Mouse (Mus musculus): ENCODE data around the gene Sh3d19.
"Not testable (repeated sequence)": the region's sequence is repeated elsewhere in the genome, so short reads cannot be mapped to it uniquely, and the experiment has no call there.

Gene Sh3d19

DNA sequence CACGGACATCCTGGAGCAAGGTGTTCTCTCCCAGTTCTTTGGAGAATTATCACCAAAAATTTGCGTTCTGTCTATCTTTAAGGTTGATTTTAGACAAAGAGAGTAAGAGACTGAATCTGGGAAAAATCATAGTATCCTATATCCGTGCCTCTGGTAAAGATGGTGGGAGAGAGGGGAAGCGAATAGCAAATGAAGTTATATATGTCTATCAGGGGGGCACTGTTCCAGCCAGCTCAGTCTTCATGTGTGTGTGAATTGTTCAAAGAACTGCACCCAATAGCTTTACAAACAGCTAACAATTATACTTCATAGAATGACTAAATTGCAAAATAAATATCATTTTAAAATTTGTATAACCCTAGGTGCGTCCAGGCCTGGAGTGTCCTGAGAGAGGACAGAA, 123.0 kb downstream of the Sh3d19 start:
- DNase-seq (ENCODE audit: low spot score), result no peak

DNA sequence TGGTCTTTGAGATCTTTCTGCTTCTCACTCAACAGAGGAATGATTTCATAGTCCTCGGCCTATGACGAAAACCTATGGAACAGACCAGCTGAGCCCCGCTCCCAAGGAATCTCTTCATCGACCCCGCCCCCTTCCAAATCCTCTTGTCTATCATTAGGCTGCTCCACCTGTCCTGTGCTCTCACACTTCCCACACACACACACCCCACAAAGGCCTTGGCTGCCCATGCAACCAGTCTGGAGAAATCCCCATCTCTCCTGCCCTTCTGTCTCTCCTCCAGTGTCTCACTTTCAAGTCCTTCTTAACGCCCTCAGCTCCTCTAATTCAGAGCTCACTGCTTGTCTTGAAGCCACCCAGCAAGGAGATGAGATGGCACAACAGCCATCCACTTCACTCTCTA, 131.0 kb downstream of the Sh3d19 start:
- DNase-seq (ENCODE audit: low spot score), result no peak

GRCm38 (mm10) chr3:86103449-86104291, 132.8 kb downstream of the Sh3d19 start:
- no peak for DNase-seq (ENCODE audit: low spot score)

DNA sequence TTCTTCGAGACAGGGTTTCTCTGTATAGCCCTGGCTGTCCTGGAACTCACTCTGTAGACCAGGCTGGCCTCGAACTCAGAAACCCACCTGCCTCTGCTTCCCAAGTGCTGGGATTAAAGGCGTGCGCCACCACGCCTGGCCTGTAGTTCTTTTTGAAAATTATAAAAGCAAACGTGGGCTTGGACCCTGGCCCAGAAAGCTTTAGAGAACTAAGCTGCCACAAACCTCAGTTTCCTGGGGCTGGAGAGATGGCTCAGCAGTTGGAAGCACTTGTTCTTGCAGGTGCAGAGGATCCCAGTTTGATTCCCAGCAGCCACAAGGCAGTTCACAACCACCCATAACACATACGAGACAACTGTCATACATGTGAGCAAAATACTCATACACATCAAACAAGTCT, 133.5 kb downstream of the Sh3d19 start:
- not testable (repeated sequence) for DNase-seq (ENCODE audit: low spot score)

GRCm38 (mm10) chr3:86104909-86105308, 134.0 kb downstream of the Sh3d19 start:
- DNase-seq (ENCODE audit: low spot score), result no peak

- DNase-seq (ENCODE audit: low spot score), result no peak
Measured at GRCm38 (mm10) chr3:86106086-86106632, 135.2 kb downstream of the Sh3d19 start.

DNA sequence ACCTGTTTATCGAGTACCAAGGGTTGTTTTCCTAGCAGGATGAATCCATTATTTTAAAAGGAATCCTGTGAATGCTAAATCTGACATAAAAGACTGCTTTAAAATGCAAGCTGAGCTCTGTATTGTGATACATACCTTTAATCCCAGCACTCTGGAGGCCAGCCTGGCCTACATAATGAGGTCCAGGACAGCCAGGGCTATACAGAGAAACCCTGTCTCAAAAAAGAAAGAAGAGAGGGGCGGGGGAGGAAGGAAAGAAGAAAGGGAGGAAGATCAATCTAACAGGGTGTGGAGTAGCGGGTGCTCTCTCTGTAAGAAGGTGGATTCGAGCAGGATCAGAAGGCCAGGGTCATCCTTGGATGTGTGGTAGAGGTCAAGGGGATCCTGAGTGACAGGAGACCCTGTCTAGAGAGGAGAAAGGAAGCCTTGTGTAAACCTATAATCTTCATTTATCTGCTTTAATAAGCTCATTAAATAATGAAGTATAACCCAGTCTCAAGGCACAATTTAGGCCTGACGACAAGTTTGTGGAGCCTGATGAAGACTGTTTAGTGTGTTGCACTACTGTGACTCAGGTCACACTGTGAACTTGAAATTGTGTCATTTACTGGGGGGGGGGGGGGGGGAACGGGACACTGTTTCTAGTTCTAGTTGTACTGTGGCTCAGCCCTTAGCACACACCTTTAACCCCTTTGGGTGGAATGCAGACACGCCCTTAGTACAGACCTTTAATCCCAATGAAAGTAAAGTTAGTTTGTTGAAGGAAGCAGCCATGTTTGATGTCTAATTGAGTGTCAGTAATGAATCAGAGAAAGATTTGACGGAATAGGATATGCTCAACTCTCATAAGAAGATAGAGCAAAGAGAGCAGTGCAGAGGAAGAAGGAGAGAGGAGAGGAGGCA, 137.0 kb downstream of the Sh3d19 start:
- DNase-seq (ENCODE audit: low spot score), result no peak

DNA sequence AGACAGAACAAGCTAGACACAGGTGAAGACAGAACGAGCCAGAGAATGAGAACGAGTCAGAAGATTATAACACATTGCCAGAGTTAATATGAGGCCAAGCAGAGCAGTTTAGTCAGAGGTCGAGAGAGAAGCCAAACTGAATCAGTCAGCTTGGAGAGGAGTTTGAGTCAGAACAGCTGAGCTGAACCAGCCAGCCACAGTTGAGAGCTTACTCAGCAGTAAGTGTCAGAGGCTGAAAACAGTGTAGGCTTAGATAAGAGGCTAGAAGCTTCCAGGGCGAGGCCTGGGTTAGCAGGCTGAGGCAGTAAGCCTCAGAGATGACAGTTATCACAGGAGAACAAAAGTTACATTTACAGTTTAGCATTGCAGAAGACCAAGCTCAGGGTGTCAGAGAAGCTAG, 137.7 kb downstream of the Sh3d19 start:
- no peak for DNase-seq (ENCODE audit: low spot score)

DNA sequence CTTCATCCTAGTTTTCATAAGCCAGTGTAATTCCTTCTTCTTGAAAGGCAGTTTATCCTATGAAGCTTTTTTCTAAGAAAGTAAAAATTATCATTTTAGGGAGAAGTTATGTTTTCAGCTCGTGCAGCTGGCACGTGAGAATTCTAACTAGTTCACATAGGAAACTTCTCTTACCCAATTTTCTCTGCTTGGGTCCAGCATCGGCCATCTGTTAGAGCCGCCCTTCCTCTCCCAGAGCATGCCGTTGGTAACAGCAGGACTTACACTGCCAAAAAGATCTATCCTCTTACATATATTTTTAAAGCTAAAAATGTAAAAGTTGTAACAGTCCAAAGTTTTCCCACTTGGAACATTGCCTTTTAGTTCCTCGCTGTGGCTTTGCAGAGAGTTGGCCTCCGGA, 138.2 kb downstream of the Sh3d19 start:
- no peak for DNase-seq (ENCODE audit: low spot score)

GRCm38 (mm10) chr3:86110077-86110476, 139.2 kb downstream of the Sh3d19 start:
- DNase-seq (ENCODE audit: low spot score), result peak; percentile 18

- DNase-seq (ENCODE audit: low spot score), result no peak
Measured at GRCm38 (mm10) chr3:86112766-86113165, 141.9 kb downstream of the Sh3d19 start.

DNA sequence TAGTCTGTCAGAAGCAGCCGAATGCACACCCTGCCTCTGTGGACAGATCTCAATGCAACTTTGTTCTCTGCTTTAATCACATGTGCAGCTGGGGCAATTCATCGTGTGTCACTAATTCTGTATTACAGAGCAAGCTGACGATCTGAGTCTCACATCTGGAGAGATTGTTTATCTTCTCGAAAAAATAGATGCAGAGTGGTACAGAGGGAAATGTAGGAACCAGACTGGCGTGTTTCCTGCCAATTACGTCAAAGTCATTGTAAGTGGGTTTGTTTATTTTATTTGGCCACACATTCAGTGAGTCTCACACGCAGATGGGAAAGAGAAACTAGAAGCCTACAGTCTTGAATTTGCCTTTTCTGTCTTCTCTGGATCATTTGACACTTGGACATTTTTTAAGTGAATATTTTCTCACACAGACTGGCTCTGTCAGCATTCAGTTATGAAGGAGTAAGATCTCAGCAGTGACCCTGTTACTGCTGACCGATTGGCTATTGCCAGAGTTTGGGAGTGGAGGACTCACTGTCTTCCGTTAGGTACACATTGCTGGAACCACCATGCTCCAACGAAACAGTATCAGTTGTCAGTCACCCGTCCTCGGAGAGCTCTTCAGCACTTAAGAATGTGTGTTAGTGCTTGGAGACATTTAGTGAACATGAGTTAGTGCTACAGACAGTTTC, 143.9 kb downstream of the Sh3d19 start:
- DNase-seq (ENCODE audit: low spot score), result no peak

- no peak for DNase-seq (ENCODE audit: low spot score)
Measured at GRCm38 (mm10) chr3:86116951-86117350, 146.0 kb downstream of the Sh3d19 start.

GRCm38 (mm10) chr3:86119237-86119932, 148.5 kb downstream of the Sh3d19 start:
- DNase-seq (ENCODE audit: low spot score), result no peak

DNA sequence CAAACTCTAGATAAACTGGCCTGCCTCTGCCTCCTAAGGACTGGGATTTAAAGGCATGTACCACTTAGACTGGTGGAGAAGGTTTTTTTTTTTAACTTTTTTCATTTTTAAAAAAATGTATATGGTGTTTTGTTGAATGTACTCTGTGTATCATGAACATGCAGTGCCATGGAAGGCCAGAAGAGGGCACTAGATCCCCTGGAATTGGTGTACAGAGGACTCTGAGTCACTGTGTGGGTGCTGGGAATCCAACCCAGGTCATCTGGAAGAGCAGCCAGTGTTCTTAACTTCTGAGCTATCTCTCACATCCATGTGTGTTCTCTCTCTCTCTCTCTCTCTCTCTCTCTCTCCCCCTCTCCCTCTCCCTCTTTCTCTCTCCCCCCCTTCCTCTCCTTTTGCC, 151.2 kb downstream of the Sh3d19 start:
- no peak for DNase-seq (ENCODE audit: low spot score)

GRCm38 (mm10) chr3:86123251-86123746, 152.4 kb downstream of the Sh3d19 start:
- no peak for DNase-seq (ENCODE audit: low spot score)

DNA sequence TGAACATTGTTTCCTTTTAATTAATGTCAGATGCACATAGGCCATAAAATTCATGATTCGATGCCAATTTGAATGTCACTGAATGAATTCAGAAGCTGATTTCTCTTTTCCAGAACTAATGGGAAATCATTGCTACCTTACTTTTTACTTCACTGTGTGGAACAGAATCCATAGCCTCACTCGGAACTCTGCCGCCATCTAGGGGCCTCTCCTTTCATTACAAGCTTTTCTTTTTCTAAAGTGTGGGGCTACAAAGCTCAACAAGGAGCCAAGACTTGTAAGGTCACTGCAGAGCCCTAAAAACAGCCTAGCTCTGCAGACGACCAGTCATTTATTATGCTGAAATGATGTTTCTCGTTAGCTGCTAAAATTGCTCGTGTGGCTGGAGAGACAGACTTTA, 158.8 kb downstream of the Sh3d19 start:
- DNase-seq (ENCODE audit: low spot score), result peak; percentile 66

- DNase-seq (ENCODE audit: low spot score), result no peak
Measured at GRCm38 (mm10) chr3:86134939-86135638, 164.2 kb downstream of the Sh3d19 start.

GRCm38 (mm10) chr3:86135886-86136563, 165.1 kb downstream of the Sh3d19 start:
- no peak for DNase-seq (ENCODE audit: low spot score)

- no peak for DNase-seq (ENCODE audit: low spot score)
Measured at GRCm38 (mm10) chr3:86136936-86137574, 166.1 kb downstream of the Sh3d19 start.
